Mouse (Mus musculus): ENCODE measurements around the gene Pla2g15.

DNA sequence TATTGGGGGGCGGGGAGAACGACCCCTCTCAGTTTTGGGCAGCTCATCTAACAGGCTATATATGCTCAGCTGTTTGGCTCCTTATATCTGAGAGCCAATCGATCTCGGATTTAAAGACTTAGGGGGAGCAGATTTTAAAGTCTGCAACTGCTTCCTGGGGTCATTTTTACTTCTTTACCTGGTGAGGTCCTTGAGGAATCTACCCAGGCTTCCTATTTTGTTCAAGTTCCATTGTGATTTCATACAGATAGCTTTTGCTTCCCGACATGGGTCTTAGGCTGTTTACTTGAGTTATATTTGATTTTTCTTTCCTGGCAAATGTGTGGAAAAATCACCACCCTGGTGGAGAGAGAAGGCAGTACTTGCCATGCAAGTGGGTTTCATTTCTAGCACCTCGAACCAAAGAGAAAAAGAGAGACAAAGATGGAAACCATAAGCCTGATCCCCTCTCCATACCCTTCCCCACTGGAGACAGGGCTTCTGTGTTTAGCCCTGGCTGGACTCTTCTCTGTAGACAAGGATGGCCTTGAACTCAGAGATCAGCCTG, 19.8 kb downstream of the Pla2g15 start:
- TF ChIP-seq CTCF (conservative IDR thresholded peaks at IDR 0.05; ENCODE audit: low read length) (peak; percentile 18; the same call in 1 of the 2 replicates), POU5F1 (IDR thresholded peaks at IDR 0.05; ENCODE audit: borderline replicate concordance, low read length) (no peak)

Measured in E14TG2a.4 (cell line).